8 mouse cellular contexts compared by ENCODE assay signal in the genomic region with DNA sequence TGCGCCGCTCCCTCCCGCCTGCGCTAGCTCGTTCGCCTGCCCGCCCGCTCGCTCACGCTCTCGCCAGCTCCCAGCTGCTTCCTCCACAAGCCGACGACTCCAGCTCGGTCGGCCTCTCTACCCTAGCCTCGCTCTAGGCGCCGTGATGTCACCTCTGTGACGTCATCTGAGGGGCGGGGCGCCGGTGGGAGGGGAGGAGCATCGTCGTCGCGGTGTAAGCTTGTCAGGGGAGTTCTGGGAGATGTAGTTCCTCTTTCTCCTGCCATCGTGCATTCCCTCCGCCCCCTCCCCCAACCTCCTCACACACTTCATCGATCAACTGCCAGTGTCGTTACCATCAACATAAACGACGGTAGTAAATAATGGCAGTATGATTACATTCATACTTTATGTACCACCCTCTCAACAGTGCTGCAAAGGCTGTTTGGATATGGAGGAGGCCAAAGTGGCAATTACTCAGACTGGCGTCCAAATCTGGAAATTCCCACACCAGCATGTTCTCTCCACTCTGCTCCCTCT. TPM values are rescaled to one million over a fixed set of nuclear protein-coding genes. Genes with fewer than 3 reads are reported as not detected.
DNase-seq lines count a peak whose midpoint lies in the region; ATAC-seq and TF ChIP-seq lines count a peak whose summit lies in the region.

Gene Ube2h (minus strand): TSS at position 141 of the 519 bp plus-strand sequence.

- DNase-seq in c-Kit-negative CD71-positive TER-119-positive erythroid progenitor cells, embryonic 14.5 days (ENCODE audit: low read depth, low spot score), result peak; percentile 97
- peak; percentile 100 for DNase-seq in forebrain, embryonic 10.5 days (ENCODE audit: extremely low spot score, low spot score)
- peak; percentile 98 to 99 for DNase-seq in kidney, postnatal 25 days
- peak; percentile 92 to 95 (median 92) for DNase-seq in liver, embryonic 14.5 days (ENCODE audit: low read depth in 3 of 3, low spot score in 3 of 3)
- peak; percentile 100 for DNase-seq in neural tube, embryonic 11.5 days (ENCODE audit: low spot score)
- peak; percentile 100 for DNase-seq in stomach, postnatal 0 days (ENCODE audit: low spot score)

- peak within 1 kb of the TSS; percentile 85 for H3K9ac ChIP-seq in heart, embryonic 15.5 days
- H3K9ac ChIP-seq in liver, embryonic 14.5 days (replicated peaks), result peak within 1 kb of the TSS; percentile 99
- H3K9ac ChIP-seq in neural tube, embryonic 11.5 days (ENCODE audit: low read length), result peak within 1 kb of the TSS; percentile 77
- peak within 1 kb of the TSS; percentile 85 for H3K9ac ChIP-seq in stomach, postnatal 0 days (ENCODE audit: low read length)

- no peak for TF ChIP-seq EP300 in liver, embryonic 14.5 days (IDR thresholded peaks at IDR 0.05; ENCODE audit: low read depth)
- TF ChIP-seq EP300 in stomach, postnatal 0 days (optimal IDR thresholded peaks at IDR 0.05), result no peak

- no peaks in the 10 kb centered on the region for H3K9me3 ChIP-seq in forebrain, embryonic 10.5 days
- no peaks in the 10 kb centered on the region for H3K9me3 ChIP-seq in heart, embryonic 15.5 days (replicated peaks)
- no peaks in the 10 kb centered on the region for H3K9me3 ChIP-seq in liver, embryonic 14.5 days (ENCODE audit: control insufficient read depth, low read length)
- H3K9me3 ChIP-seq in neural tube, embryonic 11.5 days (ENCODE audit: control insufficient read depth, low read length), result no peaks in the 10 kb centered on the region
- no peaks in the 10 kb centered on the region for H3K9me3 ChIP-seq in stomach, postnatal 0 days (ENCODE audit: control insufficient read depth, low read length)

- H3K27ac ChIP-seq in forebrain, embryonic 10.5 days, result peak within 1 kb of the TSS; percentile 88
- peak within 1 kb of the TSS; percentile 96 for H3K27ac ChIP-seq in heart, embryonic 15.5 days
- H3K27ac ChIP-seq in liver, embryonic 14.5 days, result peak within 1 kb of the TSS; percentile 90
- peak within 1 kb of the TSS; percentile 83 for H3K27ac ChIP-seq in neural tube, embryonic 11.5 days (ENCODE audit: low read depth, low read length)
- peak within 1 kb of the TSS; percentile 95 for H3K27ac ChIP-seq in stomach, postnatal 0 days (replicated peaks)

- H3K4me3 ChIP-seq in forebrain, embryonic 10.5 days, result peak within 1 kb of the TSS; percentile 72
- H3K4me3 ChIP-seq in heart, embryonic 15.5 days, result peak within 1 kb of the TSS; percentile 77
- peak within 1 kb of the TSS; percentile 83 to 90 for H3K4me3 ChIP-seq in liver, embryonic 14.5 days (ENCODE audit: insufficient read depth in 1 of 2, low read depth in 2 of 2, low read length in 2 of 2)
- H3K4me3 ChIP-seq in neural tube, embryonic 11.5 days (ENCODE audit: low read depth, low read length), result peak within 1 kb of the TSS; percentile 69
- peak within 1 kb of the TSS; percentile 78 for H3K4me3 ChIP-seq in stomach, postnatal 0 days (ENCODE audit: low read depth, low read length)

- ATAC-seq in CD4-positive, CD25-positive, alpha-beta regulatory T cell, adult 4 months, result peak; percentile 72
- ATAC-seq in heart, embryonic 15.5 days (replicated peaks; ENCODE audit: insufficient number of reproducible peaks, insufficient read depth, low FRiP score, low read depth), result peak; percentile 92
- peak; percentile 75 for ATAC-seq in liver, embryonic 14.5 days (ENCODE audit: insufficient read depth)
- ATAC-seq in neural tube, embryonic 11.5 days (ENCODE audit: insufficient read depth, low FRiP score, low TSS enrichment), result peak; percentile 94
- ATAC-seq in stomach, postnatal 0 days (ENCODE audit: low FRiP score, low TSS enrichment), result peak; percentile 91

- peaks cover 69% of the 10 kb centered on the region for H3K4me1 ChIP-seq in forebrain, embryonic 10.5 days
- H3K4me1 ChIP-seq in heart, embryonic 15.5 days (replicated peaks), result peaks cover 41% of the 10 kb centered on the region
- H3K4me1 ChIP-seq in liver, embryonic 14.5 days (replicated peaks; ENCODE audit: control insufficient read depth in 2 of 2, insufficient read depth in 2 of 2, low read length in 1 of 2), result peaks cover 62 to 71% of the 10 kb centered on the region in 2 experiments
- H3K4me1 ChIP-seq in neural tube, embryonic 11.5 days (ENCODE audit: control insufficient read depth, insufficient read depth, low read length), result peaks cover 13% of the 10 kb centered on the region
- 0 out of 2 replicates have a peak, but pooled peaks cover 3% of the 10 kb centered on the region for H3K4me1 ChIP-seq in stomach, postnatal 0 days (replicated peaks; ENCODE audit: control insufficient read depth, insufficient read depth)

- H3K36me3 ChIP-seq in forebrain, embryonic 10.5 days (replicated peaks), result no peaks in the 10 kb centered on the region
- no peaks in the 10 kb centered on the region for H3K36me3 ChIP-seq in heart, embryonic 15.5 days
- no peaks in the 10 kb centered on the region; the same call in 1 of the 2 replicates for H3K36me3 ChIP-seq in liver, embryonic 14.5 days (replicated peaks; ENCODE audit: control insufficient read depth, insufficient read depth, low read depth)
- H3K36me3 ChIP-seq in neural tube, embryonic 11.5 days (ENCODE audit: control insufficient read depth, insufficient read depth, low read length), result no peaks in the 10 kb centered on the region
- no peaks in the 10 kb centered on the region for H3K36me3 ChIP-seq in stomach, postnatal 0 days (ENCODE audit: control insufficient read depth, insufficient read depth, low read length)

- H3K27me3 ChIP-seq in forebrain, embryonic 10.5 days (ENCODE audit: poor library complexity, severe bottlenecking), result no peaks in the 10 kb centered on the region
- H3K27me3 ChIP-seq in heart, embryonic 15.5 days, result no peaks in the 10 kb centered on the region
- no peaks in the 10 kb centered on the region for H3K27me3 ChIP-seq in liver, embryonic 14.5 days (ENCODE audit: control insufficient read depth, insufficient read depth, low read length)
- H3K27me3 ChIP-seq in neural tube, embryonic 11.5 days (ENCODE audit: control insufficient read depth, insufficient read depth, low read length), result no peaks in the 10 kb centered on the region
- no peaks in the 10 kb centered on the region for H3K27me3 ChIP-seq in stomach, postnatal 0 days (ENCODE audit: control insufficient read depth, insufficient read depth, low read length)

- TF ChIP-seq CTCF in liver, embryonic 14.5 days (IDR thresholded peaks at IDR 0.05; ENCODE audit: low read depth), result no peak
- no peak for TF ChIP-seq CTCF in stomach, postnatal 0 days (IDR thresholded peaks at IDR 0.05; ENCODE audit: low read depth)

- H3K4me2 ChIP-seq in heart, embryonic 15.5 days, result peak within 1 kb of the TSS; percentile 77
- H3K4me2 ChIP-seq in liver, embryonic 14.5 days (ENCODE audit: low read depth), result peak within 1 kb of the TSS; percentile 94
- H3K4me2 ChIP-seq in neural tube, embryonic 11.5 days (ENCODE audit: low read depth), result peak within 1 kb of the TSS; percentile 78
- peak within 1 kb of the TSS; percentile 68 for H3K4me2 ChIP-seq in stomach, postnatal 0 days (replicated peaks; ENCODE audit: low read depth)

- under 1% methylated on average over 33 of the region's 33 CpGs for WGBS in forebrain, embryonic 10.5 days
- WGBS in heart, embryonic 15.5 days, result under 1% methylated on average over 33 of the region's 33 CpGs
- WGBS in liver, embryonic 14.5 days (ENCODE audit: insufficient replicate concordance), result 2% methylated on average over 31 of the region's 33 CpGs
- whole genome bisulfite sequencing in neural tube, embryonic 11.5 days, result under 1% methylated on average over 30 of the region's 33 CpGs
- under 1% methylated on average over 33 of the region's 33 CpGs for WGBS in stomach, postnatal 0 days

RNA-seq across cellular contexts. Expression of gene Ube2h, which starts in this region (rescaled TPM):
- polyA plus RNA-seq in CD4-positive, CD25-positive, alpha-beta regulatory T cell, adult 4 months (2017; shearing (Covaris generic)), result 100 to 1,000 TPM; 145 to 167 TPM
- polyA plus RNA-seq in forebrain, embryonic 10.5 days (2016; fragmentation: Nextera tagmentation; extraction: Ambion mirVana), result 28.3 and 31.2 TPM in 2 replicates
- 40.9 and 46.3 TPM in 2 replicates for polyA plus RNA-seq in heart, embryonic 15.5 days (2015; fragmentation: Nextera tagmentation; extraction: Ambion mirVana)
- 13.8 and 18.7 TPM in 2 replicates for polyA plus RNA-seq in liver, embryonic 14.5 days (2012; rRNA removed)
- 27.4 and 29.6 TPM in 2 replicates for polyA plus RNA-seq in liver, embryonic 14.5 days (2014; fragmentation: Nextera tagmentation; extraction: Ambion mirVana)
- polyA plus RNA-seq in neural tube, embryonic 11.5 days (2014; fragmentation: Nextera tagmentation; extraction: Ambion mirVana), result 51.7 and 52.8 TPM in 2 replicates
- polyA plus RNA-seq in stomach, postnatal 0 days (2015; fragmentation: Nextera tagmentation; extraction: Ambion mirVana), result 25.2 and 28.8 TPM in 2 replicates

Comparison
In these comparisons a context has a peak if more than half of its experiments do, and no peak if none do; other contexts are left out.
1. Peak in every context shown above with its lines: DNase-seq, ATAC-seq, H3K4me3 ChIP-seq and H3K27ac ChIP-seq.